Mouse (Mus musculus) layer of hippocampus, adult 11-12 months (tissue): ENCODE data around the gene Krt75.

ENCODE experiments used
- DNase-seq: peaks from one replicate; pipeline ENCODE4 v3.0.0; 2022; ENCODE audit warnings: low spot score

The Krt75 gene

DNA sequence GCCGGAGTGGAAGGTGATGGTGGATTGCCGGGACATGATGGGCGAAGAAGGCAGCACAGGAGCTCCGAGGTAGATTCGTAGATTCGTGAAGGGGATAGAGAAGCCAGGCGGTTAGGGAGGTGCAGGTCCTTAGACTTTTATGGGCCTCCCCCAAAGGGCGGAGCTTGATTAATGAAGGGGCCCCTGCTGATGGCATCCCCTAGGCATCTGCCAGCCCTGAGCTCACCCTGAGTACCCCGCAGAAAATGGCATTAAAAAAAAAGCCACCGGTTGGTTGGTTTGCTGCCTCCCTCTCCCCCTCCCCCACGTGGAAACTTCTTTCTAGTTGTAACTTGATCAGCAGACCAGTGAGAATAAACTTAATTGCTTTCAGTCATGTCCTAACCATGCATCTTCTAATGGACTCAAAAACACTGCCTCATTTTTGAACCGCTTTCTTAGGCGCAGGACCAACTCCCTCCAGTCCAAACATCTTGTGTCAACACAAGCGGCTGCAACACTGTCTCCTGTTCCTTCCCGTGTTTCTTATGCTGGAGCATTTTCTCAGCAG, at the start of gene Krt75:
Krt75 (minus strand) TSS at position 109 of the 550 bp plus-strand sequence.
- no peak for DNase-seq

DNA sequence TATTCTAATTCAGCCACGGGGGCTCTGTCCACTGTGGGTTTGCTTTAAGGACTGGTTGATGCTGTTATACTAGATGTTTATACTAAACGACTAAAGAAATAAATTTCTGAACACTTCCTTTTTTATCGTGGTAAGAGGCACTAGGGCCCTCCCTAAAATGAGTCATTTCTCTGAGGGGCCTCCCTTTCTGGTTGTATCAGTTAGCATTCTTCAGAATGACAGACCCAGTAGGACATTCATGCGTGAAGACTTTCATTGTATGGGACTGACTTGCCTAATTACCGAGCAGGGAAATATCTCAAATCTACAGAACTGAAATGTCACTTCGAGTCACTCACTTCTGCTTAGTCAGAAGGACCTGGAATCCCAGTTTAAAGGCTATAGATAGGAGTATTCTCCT, 25.4 kb upstream of the Krt75 start:
- DNase-seq: no peak

DNA sequence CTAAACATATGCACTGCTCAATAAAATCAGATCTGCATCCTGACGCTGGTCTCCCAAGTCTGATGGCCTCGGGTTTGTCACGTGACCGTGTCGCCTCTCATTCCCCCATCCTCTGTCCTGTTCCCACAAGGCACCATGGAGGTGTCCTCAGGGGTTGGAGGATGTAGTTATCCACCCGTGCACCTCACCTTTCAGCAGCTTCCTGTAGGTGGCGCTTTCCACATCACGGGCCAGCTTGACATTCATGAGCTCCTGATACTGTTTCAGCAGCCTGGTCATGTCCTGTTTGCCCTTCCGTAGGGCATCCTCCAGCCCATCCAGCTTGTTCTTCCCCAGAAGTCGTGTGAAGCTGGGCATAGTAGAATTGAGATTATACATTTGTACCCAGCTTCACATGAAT, 14.5 kb upstream of the Krt75 start:
- no peak for DNase-seq

DNA sequence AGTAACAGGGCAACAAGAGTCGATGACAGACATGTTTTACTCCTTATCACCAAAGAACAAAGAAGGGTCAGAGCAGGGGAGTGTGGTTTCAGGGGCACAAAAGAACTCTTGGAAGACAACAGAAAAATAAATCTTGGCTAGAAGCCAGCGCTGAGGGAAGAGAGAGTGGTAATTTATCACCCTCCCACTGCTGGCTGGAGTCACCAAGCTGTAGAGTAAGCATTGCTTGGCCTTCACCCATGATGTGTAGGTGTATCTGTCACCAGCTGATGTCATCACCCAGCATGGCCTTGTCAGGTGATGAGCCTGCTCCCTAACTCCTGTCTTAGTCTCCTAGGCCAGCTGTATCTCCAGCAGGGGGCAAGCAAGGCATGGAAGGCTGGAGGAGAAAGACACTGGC, 10.8 kb upstream of the Krt75 start:
- DNase-seq: no peak

DNA sequence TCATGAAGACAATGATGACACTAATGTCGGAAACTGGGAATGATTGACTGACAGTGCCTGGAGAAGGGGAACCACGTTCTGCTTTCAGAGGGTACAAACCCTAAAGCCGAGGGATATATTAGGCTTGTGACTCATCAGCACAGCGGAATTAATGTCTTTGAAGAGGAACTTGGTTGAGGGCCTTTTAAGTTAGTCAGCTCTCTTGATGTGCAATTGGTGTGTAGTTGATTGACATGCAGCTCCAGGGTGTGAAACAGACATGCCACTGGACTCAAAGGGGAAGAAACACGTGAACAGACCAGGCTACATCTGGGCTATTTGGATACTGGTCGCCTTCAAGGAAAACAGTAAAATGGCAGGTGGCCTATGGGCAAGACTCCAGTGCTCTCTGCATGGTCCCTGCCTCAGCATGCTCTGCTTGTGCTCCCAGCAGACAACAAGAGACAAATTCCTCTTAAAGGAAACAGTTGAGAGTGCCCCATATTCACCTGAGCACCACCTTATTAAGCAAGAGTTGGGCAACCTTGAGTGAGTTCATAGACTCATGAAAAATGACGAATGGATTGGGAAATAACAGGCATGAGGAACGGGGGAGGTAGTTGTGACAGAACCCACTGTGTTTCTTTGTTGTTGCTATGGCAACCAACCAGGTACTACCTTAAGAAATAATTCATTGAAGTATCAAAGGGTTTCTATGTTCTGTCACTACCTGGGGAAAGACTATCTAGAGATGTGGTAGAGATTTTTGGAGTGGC, 9.7 kb upstream of the Krt75 start:
- no peak for DNase-seq

DNA sequence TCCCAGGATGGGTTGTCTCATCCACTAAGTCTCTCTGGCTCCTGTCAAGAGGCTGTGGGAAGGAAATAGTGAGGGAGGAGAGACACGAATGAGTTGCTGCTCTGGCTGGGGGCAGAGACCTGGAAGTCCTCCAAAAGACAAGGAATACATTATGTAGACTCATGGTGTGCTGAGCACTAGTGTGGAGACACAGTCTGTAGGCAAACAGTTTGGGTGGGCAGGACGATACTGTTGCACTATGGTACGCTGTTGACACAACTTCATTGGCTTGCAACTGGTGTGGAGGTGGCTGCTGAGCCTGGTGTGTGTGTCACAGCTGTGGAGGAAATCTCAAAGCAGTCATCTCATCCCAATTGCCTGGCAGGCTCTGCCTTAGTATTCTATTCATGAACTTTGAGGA, 8.0 kb upstream of the Krt75 start:
- no peak for DNase-seq

DNA sequence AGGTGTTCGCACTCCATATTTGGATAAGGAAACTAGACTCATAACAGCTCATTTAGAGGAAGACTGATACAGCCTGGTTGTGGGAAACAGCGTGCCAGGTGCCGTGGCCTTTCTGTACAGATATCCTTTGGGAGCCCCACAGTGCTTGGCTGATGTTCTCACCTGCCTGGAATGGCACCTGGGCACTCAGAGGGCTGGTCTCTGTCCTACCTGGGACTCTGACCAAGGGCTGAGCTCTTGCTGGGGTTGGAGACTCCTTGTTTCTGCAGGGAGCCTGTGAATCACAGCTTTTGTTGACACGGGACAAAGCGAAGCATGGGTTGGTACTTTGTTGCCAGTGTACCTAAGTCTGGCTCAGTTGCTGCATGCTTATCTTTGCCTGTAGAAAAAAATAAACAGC, 1.8 kb upstream of the Krt75 start:
- no peak for DNase-seq

DNA sequence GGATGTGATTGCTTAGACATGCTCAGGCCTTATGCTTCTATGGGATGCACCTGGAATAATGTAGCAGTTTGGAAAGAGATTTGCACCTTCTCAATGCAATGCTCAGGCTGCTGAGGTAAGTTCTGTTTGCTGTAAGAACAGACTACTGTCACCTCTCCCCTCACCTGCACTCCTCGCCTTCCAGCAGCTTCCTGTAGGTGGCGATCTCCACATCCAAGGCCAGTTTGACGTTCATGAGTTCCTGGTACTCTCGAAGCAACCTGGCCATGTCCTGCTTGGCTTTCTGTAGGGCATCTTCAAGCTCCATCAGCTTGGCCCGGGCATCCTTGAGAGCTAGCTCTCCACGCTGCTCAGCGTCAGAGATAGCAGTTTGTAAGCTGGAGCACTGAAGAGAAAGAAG, 5.9 kb downstream of the Krt75 start:
- no peak for DNase-seq

DNA sequence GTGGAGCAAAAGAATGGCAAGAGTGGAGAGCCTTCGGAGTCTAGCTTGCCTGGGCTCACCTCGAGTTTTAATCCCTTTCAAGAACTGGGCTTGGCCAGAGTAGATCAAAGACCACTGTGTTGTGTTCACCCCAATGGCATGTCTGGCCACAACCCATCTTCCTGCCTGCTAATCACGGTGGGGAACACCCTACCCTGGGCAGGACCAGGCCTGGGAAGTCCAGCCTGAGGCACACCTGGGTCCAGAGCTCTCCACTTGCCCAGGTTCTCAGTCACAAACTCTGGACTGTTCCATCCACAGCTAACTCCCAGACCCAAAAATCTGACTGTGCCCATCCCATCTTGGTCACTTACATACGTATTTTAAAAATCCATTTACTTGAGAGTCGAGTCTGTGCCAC, 10.9 kb downstream of the Krt75 start, which contains the start of gene Krt90:
Krt90 (minus strand) TSS at position 101 of the 400 bp plus-strand sequence.
- DNase-seq: no peak

DNA sequence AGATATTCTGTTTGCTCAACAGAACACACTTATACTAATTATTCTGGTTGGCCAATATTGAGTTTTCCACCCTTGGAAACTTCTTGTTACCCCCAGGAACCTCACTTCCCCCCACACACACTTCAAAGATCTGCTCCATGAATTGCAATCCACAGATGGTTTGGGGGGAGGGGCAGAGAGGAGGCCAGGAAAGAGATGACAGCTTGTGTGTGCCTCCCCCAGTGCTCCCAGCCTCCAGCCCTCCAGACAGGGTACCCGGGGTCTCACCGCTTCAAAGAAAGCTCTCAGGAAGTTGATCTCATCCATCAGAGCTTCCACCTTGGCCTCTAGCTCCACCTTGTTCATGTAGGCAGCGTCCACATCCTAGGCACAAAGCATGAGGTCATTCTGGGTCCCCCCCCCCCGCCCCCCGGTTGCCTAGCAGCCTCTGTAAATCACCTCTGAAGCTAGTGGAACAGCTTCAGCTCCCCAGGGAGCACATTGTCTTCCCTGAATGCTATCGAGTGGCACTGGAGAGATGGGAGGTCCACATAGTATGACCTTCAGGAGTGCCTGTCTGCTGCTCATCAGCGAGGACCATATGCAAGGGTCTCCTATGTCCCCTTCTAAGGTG, 15.6 kb downstream of the Krt75 start:
- peak; percentile 28 for DNase-seq

DNA sequence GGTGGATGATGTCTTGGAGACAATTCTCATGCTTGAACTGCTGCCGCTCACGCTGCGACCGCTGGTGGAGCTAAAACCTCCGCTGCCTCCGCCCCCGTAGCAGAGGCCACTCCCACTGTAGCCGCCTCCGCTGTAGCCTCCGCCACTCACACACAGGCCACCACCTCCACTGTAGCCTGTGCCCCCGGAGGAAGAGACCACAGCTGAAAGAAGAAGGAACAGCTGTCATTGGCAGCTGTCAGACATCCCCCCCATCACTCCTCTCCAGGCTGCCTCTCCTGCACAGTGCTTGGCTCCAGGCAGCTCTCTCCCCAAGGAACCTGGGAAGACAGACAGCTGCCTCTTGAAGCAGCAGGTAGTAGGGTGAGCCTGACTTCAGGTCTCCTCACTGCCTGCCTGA, 20.5 kb downstream of the Krt75 start:
- peak; percentile 16 for DNase-seq

DNA sequence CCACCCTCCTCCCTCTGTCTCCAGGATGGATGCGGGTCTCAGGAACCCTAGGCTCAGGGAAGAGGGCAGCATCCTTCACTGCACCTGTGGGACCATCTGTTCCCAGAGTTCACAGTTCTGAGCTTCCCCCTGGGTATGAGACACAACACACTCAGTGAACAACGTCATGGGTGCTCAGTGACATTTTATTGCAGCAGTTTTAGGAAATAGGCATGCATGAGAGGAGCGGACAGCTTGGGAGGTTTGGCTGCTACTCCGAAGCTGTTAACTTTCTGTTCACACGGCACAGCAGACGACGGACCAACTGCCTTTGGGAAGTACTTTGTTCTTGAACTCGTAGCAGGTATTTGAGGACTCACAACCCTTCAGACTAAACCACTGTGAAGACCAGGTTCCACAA, 21.5 kb downstream of the Krt75 start:
- DNase-seq: no peak

DNA sequence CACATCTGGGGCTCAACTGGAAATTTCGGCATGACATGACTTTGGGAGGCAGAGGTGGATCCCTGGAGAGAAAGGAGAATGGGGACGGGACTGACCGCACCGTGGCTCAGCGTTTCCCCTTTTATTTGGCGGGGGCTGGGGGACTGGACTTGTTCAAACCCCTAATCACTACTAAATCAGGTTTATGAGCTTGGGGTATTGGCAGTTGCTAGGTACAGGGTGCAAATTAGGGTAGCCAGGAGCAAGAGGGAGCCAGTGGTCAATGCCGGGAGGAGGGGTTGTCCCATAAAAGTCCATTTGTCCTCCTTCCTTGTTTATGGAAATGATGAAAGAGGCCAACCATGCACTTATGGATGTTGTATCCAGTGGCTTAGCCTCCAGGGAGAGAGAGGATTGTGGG, 23.1 kb downstream of the Krt75 start, which contains the start of gene Krt82:
Krt82 (minus strand) TSS at position 101 of the 400 bp plus-strand sequence.
- no peak for DNase-seq

DNA sequence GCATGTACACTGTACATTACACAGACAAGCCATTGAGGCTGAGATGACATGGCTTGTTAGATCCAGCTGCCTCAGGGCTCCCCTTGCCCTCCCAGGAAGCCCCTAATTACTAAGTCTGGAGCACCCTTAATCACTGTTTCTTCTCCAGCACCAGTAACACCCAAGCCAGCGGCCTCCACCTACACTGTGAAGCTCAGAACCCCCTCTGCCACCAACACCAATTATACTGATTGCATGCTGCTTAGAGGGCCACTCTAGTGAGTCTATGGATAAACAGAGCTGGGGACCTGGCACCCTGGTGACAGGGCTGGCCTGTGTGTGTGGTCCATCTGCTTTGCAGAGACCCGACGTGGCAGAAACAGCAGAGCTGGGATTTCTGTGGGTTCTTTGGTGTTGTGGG, 29.2 kb downstream of the Krt75 start:
- DNase-seq: no peak

DNA sequence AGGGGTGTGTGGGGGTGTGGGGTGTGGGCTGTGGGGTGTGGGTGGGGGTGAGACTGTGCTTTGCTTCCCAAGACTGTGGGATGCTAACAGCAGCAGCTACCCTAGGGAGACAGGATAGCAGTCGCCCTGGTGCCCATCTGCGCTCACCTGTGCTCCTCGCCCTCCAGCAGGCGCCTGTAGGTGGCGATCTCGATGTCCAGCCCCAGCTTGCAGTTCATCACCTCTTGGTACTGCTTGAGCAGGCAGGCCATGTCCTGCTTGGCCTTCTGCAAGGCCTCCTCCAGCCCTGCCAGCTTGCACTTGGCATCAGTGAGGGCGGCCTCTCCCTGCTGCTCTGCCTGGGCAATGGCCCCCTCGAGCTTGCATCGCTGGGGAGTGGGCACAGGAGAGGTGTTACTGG, 31.2 kb downstream of the Krt75 start:
- no peak for DNase-seq

DNA sequence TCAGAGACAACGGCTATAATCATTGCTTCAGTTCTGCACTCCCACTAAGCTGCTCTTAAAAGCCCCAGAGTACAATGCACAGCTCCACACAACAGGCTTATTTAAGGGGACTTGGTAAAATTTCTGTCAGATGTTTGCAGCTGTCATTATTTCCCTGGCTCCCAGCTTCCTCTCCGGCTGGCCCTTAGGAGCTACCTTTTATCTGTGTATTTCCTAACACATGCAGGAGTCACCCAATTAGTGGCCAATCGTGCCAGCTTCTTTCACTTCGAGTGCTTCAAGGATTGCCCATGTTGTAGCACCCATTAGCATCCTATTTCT, 35.2 kb downstream of the Krt75 start:
- no peak for DNase-seq

DNA sequence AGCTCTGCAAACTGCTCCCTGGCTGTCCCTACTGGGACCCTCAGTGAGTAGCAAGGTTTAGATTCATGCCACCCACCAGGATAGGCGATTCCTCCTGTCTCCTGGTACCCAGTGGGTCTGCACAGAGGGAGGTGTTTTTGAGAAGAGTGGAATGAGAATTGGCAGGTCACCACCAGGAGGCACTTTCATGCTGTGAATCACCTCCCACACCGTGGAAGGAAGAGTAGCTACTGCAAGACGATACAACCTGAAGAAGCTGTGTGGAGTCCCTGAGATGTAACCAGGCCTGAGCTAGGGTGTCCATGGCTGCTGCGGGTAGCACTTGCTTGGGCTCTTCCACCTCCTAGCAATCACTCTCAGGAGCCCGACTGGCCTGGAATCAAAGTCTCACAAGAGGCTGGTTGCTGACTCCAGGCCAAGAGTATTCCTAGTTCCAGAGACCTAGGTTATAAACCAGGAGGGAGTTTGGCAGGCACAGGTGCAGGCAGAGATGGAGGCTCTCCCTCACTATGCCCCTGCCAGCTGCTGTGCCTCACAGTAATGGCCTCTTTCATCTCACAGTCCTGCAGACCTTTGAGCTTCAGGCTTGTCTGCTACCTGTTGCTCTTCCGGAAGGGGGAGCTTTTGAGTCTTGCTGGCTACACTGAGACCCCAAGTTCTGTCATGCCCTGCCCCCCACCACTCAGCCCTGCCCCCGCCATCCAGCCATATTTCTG, 35.7 kb downstream of the Krt75 start:
- DNase-seq: no peak

DNA sequence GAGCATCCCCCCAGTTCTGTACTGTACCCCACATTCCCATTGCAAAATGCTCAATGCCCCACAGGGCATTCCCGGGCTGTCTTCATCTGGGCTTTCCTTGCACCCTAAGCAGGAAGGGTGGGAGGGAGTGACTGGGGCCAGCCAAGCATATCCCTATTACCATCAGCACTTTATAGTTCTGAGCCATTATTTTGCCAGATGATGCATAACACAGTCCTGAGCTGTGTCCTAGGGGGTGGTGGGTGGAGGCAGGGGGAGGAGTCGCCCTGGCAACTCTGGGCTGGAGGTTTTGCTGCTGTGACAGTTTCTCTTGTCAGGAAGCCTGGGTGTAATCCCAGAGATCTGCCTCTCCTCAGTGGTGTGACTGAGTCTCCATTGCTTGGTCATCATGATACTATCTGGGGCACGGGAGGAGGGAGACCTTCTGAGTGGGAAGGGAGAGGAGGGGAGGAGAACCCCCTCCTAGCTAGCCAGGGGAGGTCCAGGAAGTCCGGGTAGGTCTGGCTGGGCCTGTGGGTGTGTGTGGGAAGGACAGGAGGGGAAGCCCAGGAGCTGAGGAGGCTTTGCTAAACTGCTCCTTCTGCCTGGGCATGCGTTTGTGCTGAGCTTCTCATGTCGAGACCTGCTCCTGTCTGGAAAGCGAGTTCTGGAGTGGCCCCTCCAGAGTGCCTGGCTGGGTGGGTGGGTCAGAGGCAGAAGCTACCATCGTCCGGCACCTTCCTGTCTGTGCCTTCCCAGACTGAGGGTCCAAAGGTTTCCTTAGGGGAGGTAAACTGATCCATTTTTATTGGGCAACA, 37.5 kb downstream of the Krt75 start:
- DNase-seq: no peak

DNA sequence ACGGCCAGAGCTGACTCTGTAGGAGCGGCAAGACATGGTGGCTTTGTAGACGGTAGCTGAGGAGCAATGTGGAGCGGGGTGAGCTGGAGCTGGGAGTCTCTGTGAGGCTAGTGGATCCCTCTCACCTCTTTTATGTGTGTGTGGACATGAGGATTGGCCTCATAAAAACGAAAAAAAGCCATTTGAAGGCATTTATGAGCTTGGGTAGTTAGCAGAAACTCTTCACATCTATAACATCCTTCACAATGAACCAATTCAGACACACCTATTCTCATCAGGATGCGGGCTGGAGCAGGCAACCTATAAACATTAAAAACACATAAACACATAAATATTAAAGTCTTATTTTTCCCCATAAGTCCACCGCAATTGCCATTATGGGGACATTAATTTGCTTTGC, 41.0 kb downstream of the Krt75 start, which contains the start of gene Krt84:
Krt84 (minus strand) TSS at position 101 of the 400 bp plus-strand sequence.
- DNase-seq: no peak

DNA sequence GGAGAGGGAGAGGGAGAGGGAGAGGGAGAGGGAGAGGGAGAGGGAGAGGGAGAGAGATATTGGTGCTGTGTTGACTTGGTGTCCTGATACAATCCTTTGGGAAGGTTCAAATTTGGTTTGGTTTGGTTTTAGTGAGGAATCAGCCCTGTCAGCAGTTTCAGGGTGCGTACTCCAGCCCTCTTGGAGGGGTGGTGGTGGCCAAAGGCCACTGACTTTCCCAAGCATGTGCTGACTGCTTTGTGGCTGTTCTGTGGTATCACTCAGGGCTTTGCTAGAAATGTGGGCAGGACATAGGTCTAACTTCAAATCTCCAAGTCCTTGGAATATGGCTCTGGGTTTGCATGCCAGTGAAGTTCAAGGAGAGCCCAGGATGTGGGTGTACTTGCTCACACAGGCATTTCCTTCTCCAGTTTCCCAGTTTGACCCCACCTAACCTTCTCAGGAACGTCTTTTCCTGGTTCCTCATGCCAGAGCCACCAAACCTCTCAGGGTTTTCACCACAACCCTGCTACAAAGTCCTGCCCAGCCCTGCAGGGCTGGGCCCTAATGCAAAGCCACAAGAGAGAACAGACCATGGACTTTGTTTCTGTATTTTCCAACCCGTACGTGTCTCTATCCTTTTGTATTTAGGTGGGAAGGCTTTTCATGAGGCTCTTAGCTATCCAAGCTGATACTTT, 51.0 kb downstream of the Krt75 start:
- no peak for DNase-seq

DNA sequence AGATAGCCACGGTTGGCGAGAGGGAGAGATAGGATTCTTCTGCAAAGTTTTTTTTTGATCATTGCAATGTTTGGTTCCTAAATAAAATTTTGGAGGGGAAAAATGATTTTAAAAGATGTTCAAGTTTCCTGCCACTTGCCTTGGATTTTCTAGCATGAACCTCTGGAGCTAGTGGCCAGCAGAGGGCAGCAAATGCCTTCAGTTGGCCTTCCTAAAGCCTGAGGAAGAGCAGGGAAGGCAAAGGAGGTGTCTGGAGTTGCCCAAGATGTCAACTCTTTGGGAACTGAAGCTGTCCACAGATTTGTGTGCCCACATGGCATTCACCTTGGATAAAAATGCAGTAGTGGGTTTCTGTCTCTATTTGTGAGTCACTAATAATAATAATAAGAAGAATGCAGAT, 53.9 kb downstream of the Krt75 start:
- DNase-seq: peak; percentile 85
